Mouse (Mus musculus): ENCODE measurements around the gene Ubxn11. TPM values are rescaled to one million over a fixed set of nuclear protein-coding genes. Genes with fewer than 3 reads are reported as not detected.

Ubxn11 gene
- total RNA-seq, 1 experiment: 12.4 TPM

DNA sequence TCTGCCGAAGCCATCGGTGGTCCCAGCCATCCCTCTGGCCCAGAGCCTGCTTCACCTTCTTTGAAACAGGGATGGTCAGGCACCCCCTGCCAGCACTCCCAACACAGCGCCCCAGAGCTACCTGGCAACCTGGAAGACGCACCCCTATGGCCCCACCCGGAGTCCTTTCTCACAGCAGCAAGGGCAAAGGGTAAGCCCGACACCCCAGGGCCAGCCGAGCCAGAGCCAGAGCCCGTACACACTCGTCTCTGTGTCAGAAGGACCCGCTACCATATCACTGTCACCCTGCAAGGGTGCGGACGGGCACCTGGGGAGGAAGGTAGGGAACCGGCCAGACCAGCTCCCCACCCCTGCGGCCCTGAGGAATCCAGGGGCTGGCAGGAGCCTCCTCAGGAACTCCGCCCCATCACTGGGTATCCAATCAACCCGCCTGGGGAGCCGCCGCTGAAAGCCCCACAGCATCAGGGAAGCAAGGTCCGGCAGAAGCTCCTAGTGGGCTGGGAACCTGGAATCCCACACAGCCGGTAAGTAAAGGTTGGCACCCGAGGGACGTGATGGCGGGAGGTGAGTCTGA is 36.9 kb upstream of the Ubxn11 start:
- TF ChIP-seq CHD2 (IDR thresholded peaks at IDR 0.05; ENCODE audit: low read depth, low read length): no peak
- no peak for TF ChIP-seq ZNF384 (IDR thresholded peaks at IDR 0.05; ENCODE audit: low read depth, low read length)
- no peak for TF ChIP-seq HCFC1 (IDR thresholded peaks at IDR 0.05; ENCODE audit: borderline replicate concordance, insufficient read depth, low read length)
- no peak for TF ChIP-seq MAFK (IDR thresholded peaks at IDR 0.05; ENCODE audit: insufficient read depth, low read depth, low read length)
- TF ChIP-seq ZC3H11A (IDR thresholded peaks at IDR 0.05; ENCODE audit: borderline replicate concordance, low read depth, low read length): no peak
- Histone ChIP-seq H3K9ac (ENCODE audit: insufficient read depth, low read depth, low read length, poor library complexity, severe bottlenecking) (peak overlapping the region; percentile 37; the same call in 1 of the 2 replicates), H3K27ac (ENCODE audit: insufficient read depth, low read depth, low read length, poor library complexity, severe bottlenecking) (peak overlapping the region; percentile 3; the same call in 1 of the 2 replicates), H3K4me1 (ENCODE audit: control insufficient read depth in 2 of 2, insufficient read depth in 2 of 2, low read length in 2 of 2, poor library complexity in 1 of 2) (peaks cover 12 to 45% of the 10 kb centered on the region in 2 experiments; a peak in 3 of 4 replicates), H3K9me3 (ENCODE audit: control insufficient read depth, insufficient read depth, low read depth, low read length) (no peaks in the 10 kb centered on the region), H3K4me3 (ENCODE audit: insufficient read depth in 1 of 2, low read depth in 1 of 2, low read length in 2 of 2, poor library complexity in 1 of 2, severe bottlenecking in 1 of 2) (peak overlapping the region; percentile 54 to 56; a peak in 3 of 4 replicates), H3K36me3 (ENCODE audit: control insufficient read depth, insufficient read depth, low read length, poor library complexity, severe bottlenecking) (no peaks in the 10 kb centered on the region)
- DNase-seq (ENCODE audit: low read depth, low spot score): no peak
- in situ Hi-C loops (cut with MboI; ENCODE audit: low sequenced_read_pairs in 2 of 2, unreplicated experiment in 2 of 2): no loop called here

DNA sequence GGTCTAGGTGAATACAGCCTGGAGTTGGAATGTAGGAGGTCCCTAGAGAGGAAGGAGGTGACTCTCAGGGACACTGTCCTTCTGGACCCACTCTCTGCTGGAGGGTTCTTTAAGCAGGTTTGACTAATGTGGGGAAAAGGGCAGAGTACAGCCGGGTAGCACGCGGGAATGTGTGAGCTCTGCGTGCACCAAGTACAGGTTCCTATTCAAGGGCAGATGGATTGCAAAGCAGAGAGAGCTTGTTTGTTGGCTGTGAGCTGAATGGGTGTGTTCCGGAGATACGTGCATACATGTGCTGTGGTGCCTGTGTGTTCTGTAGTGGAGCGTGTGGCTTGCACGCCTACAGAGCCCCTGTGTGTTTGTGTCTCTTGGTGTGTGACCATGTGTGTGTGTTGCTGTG is 35.0 kb upstream of the Ubxn11 start:
- Histone ChIP-seq H3K9ac (ENCODE audit: insufficient read depth, low read depth, low read length, poor library complexity, severe bottlenecking) (no peak overlapping the region), H3K36me3 (ENCODE audit: control insufficient read depth, insufficient read depth, low read length, poor library complexity, severe bottlenecking) (no peaks in the 10 kb centered on the region), H3K4me1 (ENCODE audit: control insufficient read depth in 2 of 2, insufficient read depth in 2 of 2, low read length in 2 of 2, poor library complexity in 1 of 2) (peaks cover 10 to 38% of the 10 kb centered on the region in 2 experiments; a peak in 3 of 4 replicates), H3K9me3 (ENCODE audit: control insufficient read depth, insufficient read depth, low read depth, low read length) (no peaks in the 10 kb centered on the region), H3K27ac (ENCODE audit: insufficient read depth, low read depth, low read length, poor library complexity, severe bottlenecking) (no peak overlapping the region), H3K4me3 (ENCODE audit: insufficient read depth in 1 of 2, low read depth in 1 of 2, low read length in 2 of 2, poor library complexity in 1 of 2, severe bottlenecking in 1 of 2) (no peak overlapping the region)
- no peak for TF ChIP-seq HCFC1 (IDR thresholded peaks at IDR 0.05; ENCODE audit: borderline replicate concordance, insufficient read depth, low read length)
- no peak for DNase-seq (ENCODE audit: low read depth, low spot score)
- in situ Hi-C loops (cut with MboI; ENCODE audit: low sequenced_read_pairs in 2 of 2, unreplicated experiment in 2 of 2): no loop called here

DNA sequence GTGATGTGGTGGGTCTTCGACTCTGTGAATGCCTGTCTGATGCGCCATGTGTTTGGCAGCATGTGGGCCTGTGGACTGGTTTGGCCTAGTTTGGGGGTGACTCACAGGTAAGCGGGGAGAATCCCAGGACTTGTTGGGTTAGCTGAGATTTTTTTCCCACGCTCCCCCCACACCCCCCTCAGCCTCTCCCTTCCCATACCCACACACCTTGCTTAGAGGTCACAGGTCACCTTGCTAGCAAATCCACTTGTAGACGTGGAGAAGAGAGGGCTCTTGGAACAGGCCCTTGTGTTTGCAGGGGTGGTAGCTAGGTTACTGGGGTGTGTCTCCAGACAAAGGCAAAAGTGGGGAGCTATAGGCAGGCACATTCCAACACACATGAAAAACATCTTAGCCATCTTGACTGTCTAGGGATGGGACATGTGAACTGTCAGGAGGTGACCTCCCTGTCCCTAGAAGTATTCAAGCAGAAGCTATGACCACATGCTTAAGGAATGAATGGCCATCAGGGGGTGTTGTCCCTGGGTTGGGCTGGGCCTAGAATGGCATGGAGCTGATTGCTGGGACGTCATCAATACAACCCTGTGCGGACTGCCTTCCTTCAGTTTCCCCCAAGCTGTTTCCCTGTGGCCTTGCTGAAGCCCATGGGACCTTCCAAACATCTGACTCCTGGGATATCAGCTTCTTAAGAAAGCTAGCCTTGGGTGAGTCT is 34.4 kb upstream of the Ubxn11 start:
- TF ChIP-seq CHD2 (IDR thresholded peaks at IDR 0.05; ENCODE audit: low read depth, low read length) (no peak), ZNF384 (IDR thresholded peaks at IDR 0.05; ENCODE audit: low read depth, low read length) (no peak), HCFC1 (IDR thresholded peaks at IDR 0.05; ENCODE audit: borderline replicate concordance, insufficient read depth, low read length) (no peak), ZC3H11A (IDR thresholded peaks at IDR 0.05; ENCODE audit: borderline replicate concordance, low read depth, low read length) (no peak), MAFK (IDR thresholded peaks at IDR 0.05; ENCODE audit: insufficient read depth, low read depth, low read length) (no peak)
- no peak for DNase-seq (ENCODE audit: low read depth, low spot score)
- no peak overlapping the region for H3K27ac ChIP-seq (ENCODE audit: insufficient read depth, low read depth, low read length, poor library complexity, severe bottlenecking)
- no peak overlapping the region; the same call in 1 of the 2 replicates for H3K9ac ChIP-seq (ENCODE audit: insufficient read depth, low read depth, low read length, poor library complexity, severe bottlenecking)
- in situ Hi-C loops (cut with MboI; ENCODE audit: low sequenced_read_pairs in 2 of 2, unreplicated experiment in 2 of 2): no loop called here
- no peaks in the 10 kb centered on the region for H3K9me3 ChIP-seq (ENCODE audit: control insufficient read depth, insufficient read depth, low read depth, low read length)
- no peaks in the 10 kb centered on the region for H3K36me3 ChIP-seq (ENCODE audit: control insufficient read depth, insufficient read depth, low read length, poor library complexity, severe bottlenecking)
- no peak overlapping the region for H3K4me3 ChIP-seq (ENCODE audit: insufficient read depth in 1 of 2, low read depth in 1 of 2, low read length in 2 of 2, poor library complexity in 1 of 2, severe bottlenecking in 1 of 2)
- H3K4me1 ChIP-seq (ENCODE audit: control insufficient read depth in 2 of 2, insufficient read depth in 2 of 2, low read length in 2 of 2, poor library complexity in 1 of 2): peaks cover 11 to 38% of the 10 kb centered on the region in 2 experiments

DNA sequence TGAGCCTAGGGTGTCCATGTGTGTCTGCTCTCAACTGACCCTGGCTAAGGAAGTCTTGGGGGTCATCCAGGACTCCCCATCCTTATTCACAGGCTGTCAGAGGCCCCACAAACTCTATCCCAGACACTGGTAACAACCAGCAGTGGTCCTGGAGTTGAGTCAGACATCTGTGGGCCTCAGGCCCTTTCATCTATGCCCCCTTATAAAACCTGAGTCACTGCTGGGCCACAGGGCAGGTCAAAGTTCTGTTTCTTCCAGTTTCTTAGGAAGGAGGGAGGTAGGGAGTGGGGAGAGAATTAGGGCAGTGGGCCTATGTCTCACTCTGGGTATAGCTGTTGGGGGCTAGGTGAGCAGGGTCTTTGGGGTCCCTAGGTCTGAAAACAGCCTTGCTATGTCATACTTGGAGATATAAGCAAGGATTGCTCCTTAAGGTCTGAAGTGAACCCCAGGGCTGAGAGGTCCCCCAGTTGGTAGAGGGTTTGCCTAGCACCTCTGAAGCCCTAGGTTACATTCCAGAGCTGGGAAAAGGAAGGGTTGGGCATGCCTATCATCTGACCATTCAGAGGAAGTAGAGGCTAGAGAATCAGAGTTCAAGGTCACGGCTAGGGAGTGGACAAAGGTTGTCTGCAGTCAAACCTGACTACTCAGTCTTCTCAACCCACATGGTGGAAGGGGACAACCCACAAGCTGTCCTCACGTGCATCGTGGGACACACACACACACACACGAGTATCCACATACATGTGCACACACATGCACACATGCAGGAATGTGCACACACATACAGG is 33.4 kb upstream of the Ubxn11 start:
- Histone ChIP-seq H3K36me3 (ENCODE audit: control insufficient read depth, insufficient read depth, low read length, poor library complexity, severe bottlenecking) (no peaks in the 10 kb centered on the region), H3K27ac (ENCODE audit: insufficient read depth, low read depth, low read length, poor library complexity, severe bottlenecking) (no peak overlapping the region), H3K9ac (ENCODE audit: insufficient read depth, low read depth, low read length, poor library complexity, severe bottlenecking) (no peak overlapping the region), H3K9me3 (ENCODE audit: control insufficient read depth, insufficient read depth, low read depth, low read length) (no peaks in the 10 kb centered on the region), H3K4me1 (ENCODE audit: control insufficient read depth in 2 of 2, insufficient read depth in 2 of 2, low read length in 2 of 2, poor library complexity in 1 of 2) (peaks cover 14 to 39% of the 10 kb centered on the region in 2 experiments), H3K4me3 (ENCODE audit: insufficient read depth in 1 of 2, low read depth in 1 of 2, low read length in 2 of 2, poor library complexity in 1 of 2, severe bottlenecking in 1 of 2) (no peak overlapping the region)
- TF ChIP-seq MAFK (IDR thresholded peaks at IDR 0.05; ENCODE audit: insufficient read depth, low read depth, low read length) (no peak), CHD2 (IDR thresholded peaks at IDR 0.05; ENCODE audit: low read depth, low read length) (no peak), ZNF384 (IDR thresholded peaks at IDR 0.05; ENCODE audit: low read depth, low read length) (no peak), HCFC1 (IDR thresholded peaks at IDR 0.05; ENCODE audit: borderline replicate concordance, insufficient read depth, low read length) (no peak), ZC3H11A (IDR thresholded peaks at IDR 0.05; ENCODE audit: borderline replicate concordance, low read depth, low read length) (no peak)
- in situ Hi-C loops (cut with MboI; ENCODE audit: low sequenced_read_pairs in 2 of 2, unreplicated experiment in 2 of 2): no loop called here
- no peak for DNase-seq (ENCODE audit: low read depth, low spot score)

All from ES-E14 (cell line).